Mouse (Mus musculus): ENCODE results near the gene Sun2. TPM values are rescaled to one million over a fixed set of nuclear protein-coding genes. Genes with fewer than 3 reads are reported as not detected.
A peak's percentile ranks its signal among the peaks of the same experiment; 100 is the strongest.

Gene Sun2
- polyA plus RNA-seq, 1 experiment = 18.5 TPM

GRCm38 (mm10) chr15:79688268-79688956, 53.9 kb downstream of the Sun2 start:
- H3K4me1 ChIP-seq (ENCODE audit: control insufficient read depth, insufficient read depth, insufficient read length, low read length) = peaks cover 26% of the 10 kb centered on the region; the same call in 1 of the 2 replicates
- H3K4me3 ChIP-seq (ENCODE audit: low read depth, low read length) = peak overlapping the region; percentile 80
- WGBS = 4% methylated on average over 8 of the region's 8 CpGs
- TF ChIP-seq CTCF (IDR thresholded peaks at IDR 0.05; ENCODE audit: extremely low read depth, insufficient read length, insufficient replicate concordance, low read depth, low read length) = no peak
- no peak for TF ChIP-seq POLR2A (IDR thresholded peaks at IDR 0.05; ENCODE audit: low read depth, low read length)
- no peaks in the 10 kb centered on the region for H3K36me3 ChIP-seq (ENCODE audit: control insufficient read depth, insufficient read depth, low read length)
- peak overlapping the region; percentile 90 for H3K27ac ChIP-seq (ENCODE audit: insufficient read depth, low read depth, low read length)
- H3K27me3 ChIP-seq (ENCODE audit: control insufficient read depth, insufficient read depth, low read length) = no peaks in the 10 kb centered on the region

- H3K27ac ChIP-seq (ENCODE audit: insufficient read depth, low read depth, low read length) = peak within 1 kb of the TSS; percentile 90
- H3K36me3 ChIP-seq (ENCODE audit: control insufficient read depth, insufficient read depth, low read length) = no peaks in the 10 kb centered on the region
- TF ChIP-seq POLR2A (IDR thresholded peaks at IDR 0.05; ENCODE audit: low read depth, low read length) (peak; percentile 80), CTCF (IDR thresholded peaks at IDR 0.05; ENCODE audit: extremely low read depth, insufficient read length, insufficient replicate concordance, low read depth, low read length) (no peak)
- WGBS = under 1% methylated on average over 72 of the region's 72 CpGs
- H3K4me3 ChIP-seq (ENCODE audit: low read depth, low read length) = peak within 1 kb of the TSS; percentile 80
- H3K4me1 ChIP-seq (ENCODE audit: control insufficient read depth, insufficient read depth, insufficient read length, low read length) = peaks cover 31% of the 10 kb centered on the region; the same call in 1 of the 2 replicates
- H3K27me3 ChIP-seq (ENCODE audit: control insufficient read depth, insufficient read depth, low read length) = no peaks in the 10 kb centered on the region
Measured at GRCm38 (mm10) chr15:79687646-79688267, 54.6 kb downstream of the Sun2 start, which contains the start of gene Josd1. Gene Josd1 (minus strand): TSS chr15:79687919.

- 0% methylated on average over 33 of the region's 33 CpGs for WGBS
- H3K27me3 ChIP-seq (ENCODE audit: control insufficient read depth, insufficient read depth, low read length) = no peaks in the 10 kb centered on the region
- peak overlapping the region; percentile 80 for H3K4me3 ChIP-seq (ENCODE audit: low read depth, low read length)
- peak overlapping the region; percentile 90 for H3K27ac ChIP-seq (ENCODE audit: insufficient read depth, low read depth, low read length)
- no peaks in the 10 kb centered on the region for H3K36me3 ChIP-seq (ENCODE audit: control insufficient read depth, insufficient read depth, low read length)
- peaks cover 26% of the 10 kb centered on the region; the same call in 1 of the 2 replicates for H3K4me1 ChIP-seq (ENCODE audit: control insufficient read depth, insufficient read depth, insufficient read length, low read length)
- no peak for TF ChIP-seq POLR2A (IDR thresholded peaks at IDR 0.05; ENCODE audit: low read depth, low read length)
- TF ChIP-seq CTCF (IDR thresholded peaks at IDR 0.05; ENCODE audit: extremely low read depth, insufficient read length, insufficient replicate concordance, low read depth, low read length) = no peak
Measured at GRCm38 (mm10) chr15:79687175-79687574, 55.2 kb downstream of the Sun2 start.

- Histone ChIP-seq H3K4me1 (ENCODE audit: control insufficient read depth, insufficient read depth, insufficient read length, low read length) (peaks cover 30% of the 10 kb centered on the region; the same call in 1 of the 2 replicates), H3K27ac (ENCODE audit: insufficient read depth, low read depth, low read length) (no peak overlapping the region; the same call in 1 of the 2 replicates), H3K36me3 (ENCODE audit: control insufficient read depth, insufficient read depth, low read length) (no peaks in the 10 kb centered on the region), H3K4me3 (ENCODE audit: low read depth, low read length) (peak overlapping the region; percentile 47), H3K27me3 (ENCODE audit: control insufficient read depth, insufficient read depth, low read length) (no peaks in the 10 kb centered on the region)
- 6% methylated on average over 15 of the region's 15 CpGs for WGBS
- TF ChIP-seq CTCF (IDR thresholded peaks at IDR 0.05; ENCODE audit: extremely low read depth, insufficient read length, insufficient replicate concordance, low read depth, low read length) (no peak), POLR2A (IDR thresholded peaks at IDR 0.05; ENCODE audit: low read depth, low read length) (no peak)
Measured at GRCm38 (mm10) chr15:79686046-79686869, 56.1 kb downstream of the Sun2 start.

GRCm38 (mm10) chr15:79685141-79685641, 57.1 kb downstream of the Sun2 start:
- TF ChIP-seq CTCF (IDR thresholded peaks at IDR 0.05; ENCODE audit: extremely low read depth, insufficient read length, insufficient replicate concordance, low read depth, low read length) (no peak), POLR2A (IDR thresholded peaks at IDR 0.05; ENCODE audit: low read depth, low read length) (no peak)
- Histone ChIP-seq H3K36me3 (ENCODE audit: control insufficient read depth, insufficient read depth, low read length) (no peaks in the 10 kb centered on the region), H3K27me3 (ENCODE audit: control insufficient read depth, insufficient read depth, low read length) (no peaks in the 10 kb centered on the region), H3K4me1 (ENCODE audit: control insufficient read depth, insufficient read depth, insufficient read length, low read length) (peaks cover 30% of the 10 kb centered on the region; the same call in 1 of the 2 replicates), H3K27ac (ENCODE audit: insufficient read depth, low read depth, low read length) (peak overlapping the region; percentile 22; the same call in 1 of the 2 replicates), H3K4me3 (ENCODE audit: low read depth, low read length) (0 out of 2 replicates have a peak overlapping the region, but pooled peaks have one; percentile 6)
- 12% methylated on average over 6 of the region's 6 CpGs for WGBS

- Histone ChIP-seq H3K4me3 (ENCODE audit: low read depth, low read length) (no peak overlapping the region), H3K36me3 (ENCODE audit: control insufficient read depth, insufficient read depth, low read length) (0 out of 2 replicates have a peak, but pooled peaks cover 2% of the 10 kb centered on the region), H3K27ac (ENCODE audit: insufficient read depth, low read depth, low read length) (no peak overlapping the region), H3K27me3 (ENCODE audit: control insufficient read depth, insufficient read depth, low read length) (no peaks in the 10 kb centered on the region), H3K4me1 (ENCODE audit: control insufficient read depth, insufficient read depth, insufficient read length, low read length) (peaks cover 30% of the 10 kb centered on the region; the same call in 1 of the 2 replicates)
- TF ChIP-seq CTCF (IDR thresholded peaks at IDR 0.05; ENCODE audit: extremely low read depth, insufficient read length, insufficient replicate concordance, low read depth, low read length) (no peak), POLR2A (IDR thresholded peaks at IDR 0.05; ENCODE audit: low read depth, low read length) (no peak)
- 75% methylated on average over 6 of the region's 6 CpGs for WGBS
Measured at GRCm38 (mm10) chr15:79684616-79685015, 57.7 kb downstream of the Sun2 start.

All from small intestine, adult 2 months (tissue).